Mouse (Mus musculus): ENCODE measurements around the gene Gtpbp1.

- no peak for TF ChIP-seq GATA1 (IDR thresholded peaks at IDR 0.05; ENCODE audit: low read length)
- TF ChIP-seq TAL1 (IDR thresholded peaks at IDR 0.05; ENCODE audit: low read length), result no peak
Observed at GRCm38 (mm10) chr15:79641135-79641817, 49.4 kb upstream of the Gtpbp1 start.

Data from erythroblast, embryonic 14.5 days (primary cell).